Mouse (Mus musculus): ENCODE measurements at regions not wholly inside any gene's neighbourhood (a gene's known extent, or its start where the extent isn't known, plus 50 kb on each side); places are given as distances from the start of the nearest gene placed in this dataset.

GRCm38 (mm10) chr10:119094166-119094565, 145.7 kb downstream of the Cand1 start:
- no peak for TF ChIP-seq POLR2A (IDR thresholded peaks at IDR 0.05; ENCODE audit: insufficient read depth, low read length)
- no peak for TF ChIP-seq CTCF (IDR thresholded peaks at IDR 0.05; ENCODE audit: low read depth, low read length)
